Mouse (Mus musculus): ENCODE measurements around the gene Cldn6. TPM values are rescaled to one million over a fixed set of nuclear protein-coding genes. Genes with fewer than 3 reads are reported as not detected.

Cldn6 gene
- polyA plus RNA-seq, 1 experiment: 0.11 TPM

DNA sequence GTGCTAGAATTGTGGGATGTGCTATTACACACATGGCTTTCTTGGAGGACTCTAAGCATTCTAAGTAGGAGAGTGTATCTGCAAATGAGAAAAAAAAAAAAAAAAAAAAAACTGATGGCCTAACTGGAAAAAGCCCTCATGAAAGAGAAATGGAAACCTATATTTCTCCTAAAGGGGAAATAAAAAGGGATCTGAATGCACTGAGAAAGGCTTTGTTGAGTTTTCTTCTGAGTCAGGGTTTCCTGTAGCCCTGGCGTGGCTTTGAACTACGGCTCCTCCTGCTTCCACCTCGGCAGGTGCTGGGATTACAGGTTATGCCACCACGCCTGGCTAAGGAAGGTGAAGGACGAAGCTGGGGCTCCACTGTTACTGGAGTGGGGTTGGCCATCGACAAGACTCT lies 25.0 kb upstream of the Cldn6 start:
- no peak for TF ChIP-seq POLR2A (IDR thresholded peaks at IDR 0.05; ENCODE audit: borderline replicate concordance, insufficient read depth, low read length)
- TF ChIP-seq CTCF (IDR thresholded peaks at IDR 0.05; ENCODE audit: borderline replicate concordance, insufficient read depth, low read depth, low read length): no peak

GRCm38 (mm10) chr17:23654410-23654809 lies 24.6 kb upstream of the Cldn6 start:
- TF ChIP-seq CTCF (IDR thresholded peaks at IDR 0.05; ENCODE audit: borderline replicate concordance, insufficient read depth, low read depth, low read length) (no peak), POLR2A (IDR thresholded peaks at IDR 0.05; ENCODE audit: borderline replicate concordance, insufficient read depth, low read length) (no peak)
- no peak for DNase-seq
- 47% methylated on average over 2 of the region's 2 CpGs for WGBS
- Histone ChIP-seq H3K27ac (ENCODE audit: insufficient read depth, low read length) (no peak overlapping the region), H3K4me1 (ENCODE audit: control insufficient read depth, insufficient read depth, low read length) (no peaks in the 10 kb centered on the region), H3K27me3 (ENCODE audit: control insufficient read depth, insufficient read depth, low read length) (no peaks in the 10 kb centered on the region), H3K4me3 (replicated peaks; ENCODE audit: insufficient read depth, low read depth, low read length) (no peak overlapping the region)

More for the DNA sequence above, 25.0 kb upstream of the Cldn6 start:
- Histone ChIP-seq H3K27me3 (ENCODE audit: control insufficient read depth, insufficient read depth, low read length) (no peaks in the 10 kb centered on the region), H3K4me3 (replicated peaks; ENCODE audit: insufficient read depth, low read depth, low read length) (no peak overlapping the region), H3K27ac (ENCODE audit: insufficient read depth, low read length) (no peak overlapping the region), H3K4me1 (ENCODE audit: control insufficient read depth, insufficient read depth, low read length) (no peaks in the 10 kb centered on the region)
- no peak for DNase-seq
- WGBS: 71% methylated on average over 6 of the region's 6 CpGs

- no peak for TF ChIP-seq CTCF (IDR thresholded peaks at IDR 0.05; ENCODE audit: borderline replicate concordance, insufficient read depth, low read depth, low read length)
- TF ChIP-seq POLR2A (IDR thresholded peaks at IDR 0.05; ENCODE audit: borderline replicate concordance, insufficient read depth, low read length): no peak
- Histone ChIP-seq H3K4me1 (ENCODE audit: control insufficient read depth, insufficient read depth, low read length) (peaks cover 4% of the 10 kb centered on the region; the same call in 1 of the 2 replicates), H3K4me3 (replicated peaks; ENCODE audit: insufficient read depth, low read depth, low read length) (no peak overlapping the region), H3K27ac (ENCODE audit: insufficient read depth, low read length) (no peak overlapping the region), H3K27me3 (ENCODE audit: control insufficient read depth, insufficient read depth, low read length) (no peaks in the 10 kb centered on the region; the same call in 1 of the 2 replicates)
- WGBS: 84% methylated on average over 3 of the region's 3 CpGs
- no peak for DNase-seq
Observed at GRCm38 (mm10) chr17:23658450-23658849, 20.6 kb upstream of the Cldn6 start.

DNA sequence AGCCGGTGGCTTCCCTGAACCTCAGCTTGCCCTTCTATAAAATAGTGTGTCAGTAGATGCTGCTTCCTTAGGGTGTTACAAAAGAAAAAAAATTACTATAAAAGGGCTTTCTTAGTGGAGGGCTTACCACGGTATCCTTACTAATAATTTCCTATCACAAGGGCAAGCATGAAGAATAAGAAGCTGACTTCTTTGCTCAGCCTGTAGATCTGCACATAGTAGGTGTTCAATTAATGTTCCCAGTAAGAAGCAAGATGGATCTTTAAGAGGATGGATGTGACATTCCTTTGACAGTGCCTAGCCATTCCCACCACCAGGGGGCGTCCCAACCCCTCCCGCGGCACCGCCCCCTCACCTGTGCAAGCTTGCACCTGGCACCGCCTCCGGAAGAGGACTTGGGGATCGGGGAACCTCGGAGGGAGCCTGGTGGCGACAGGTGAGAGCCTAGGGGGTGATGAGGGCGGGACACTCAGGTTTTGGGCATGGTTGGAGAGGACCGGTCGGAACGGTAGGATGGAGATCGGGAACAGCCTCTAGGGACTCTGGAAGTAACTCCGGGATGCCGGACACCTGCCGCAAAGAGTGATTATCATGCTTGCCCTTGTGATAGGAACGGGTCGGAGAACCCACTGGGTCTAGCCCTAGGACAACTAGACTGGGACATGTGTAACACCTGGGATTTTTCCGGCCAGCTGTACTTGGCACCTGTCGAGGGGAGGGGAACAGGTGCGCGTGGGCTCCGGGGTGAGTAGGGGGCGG lies 18.8 kb upstream of the Cldn6 start, which contains the start of gene Bicdl2:
Gene Bicdl2 (plus strand): TSS at position 390 of the 759 bp plus-strand sequence.
- no peak within 1 kb of the TSS for H3K27ac ChIP-seq (ENCODE audit: insufficient read depth, low read length)
- peak; percentile 47 to 58 for DNase-seq
- no peaks in the 10 kb centered on the region; the same call in 1 of the 2 replicates for H3K27me3 ChIP-seq (ENCODE audit: control insufficient read depth, insufficient read depth, low read length)
- H3K4me1 ChIP-seq (ENCODE audit: control insufficient read depth, insufficient read depth, low read length): peaks cover 4% of the 10 kb centered on the region; the same call in 1 of the 2 replicates
- H3K4me3 ChIP-seq (replicated peaks; ENCODE audit: insufficient read depth, low read depth, low read length): peak within 1 kb of the TSS; percentile 47
- TF ChIP-seq CTCF (IDR thresholded peaks at IDR 0.05; ENCODE audit: borderline replicate concordance, insufficient read depth, low read depth, low read length) (peak; percentile 70; the same call in 1 of the 2 replicates), POLR2A (IDR thresholded peaks at IDR 0.05; ENCODE audit: borderline replicate concordance, insufficient read depth, low read length) (no peak)
- WGBS: 7% methylated on average over 27 of the region's 27 CpGs

DNA sequence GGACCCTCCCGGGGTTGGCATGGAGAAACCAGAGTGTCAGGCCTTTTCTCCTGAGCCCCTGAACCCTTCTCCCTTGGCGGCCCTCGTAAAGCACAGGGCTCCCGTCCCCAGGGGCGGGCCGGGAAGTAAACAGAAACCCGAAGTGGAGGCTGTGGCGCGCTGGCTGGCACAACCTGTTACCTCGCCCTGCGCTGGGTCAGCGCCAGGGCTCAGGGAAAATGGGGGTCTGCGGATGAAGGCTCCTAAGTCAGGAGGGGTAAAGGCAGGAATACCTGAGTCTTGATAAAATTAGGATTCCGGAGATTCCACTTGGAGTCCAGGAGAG lies 18.2 kb upstream of the Cldn6 start:
- H3K4me1 ChIP-seq (ENCODE audit: control insufficient read depth, insufficient read depth, low read length): peaks cover 4% of the 10 kb centered on the region; the same call in 1 of the 2 replicates
- DNase-seq: no peak
- no peak for TF ChIP-seq POLR2A (IDR thresholded peaks at IDR 0.05; ENCODE audit: borderline replicate concordance, insufficient read depth, low read length)
- no peak for TF ChIP-seq CTCF (IDR thresholded peaks at IDR 0.05; ENCODE audit: borderline replicate concordance, insufficient read depth, low read depth, low read length)
- H3K27me3 ChIP-seq (ENCODE audit: control insufficient read depth, insufficient read depth, low read length): no peaks in the 10 kb centered on the region; the same call in 1 of the 2 replicates
- 3% methylated on average over 14 of the region's 14 CpGs for WGBS
- H3K27ac ChIP-seq (ENCODE audit: insufficient read depth, low read length): no peak overlapping the region
- no peak overlapping the region for H3K4me3 ChIP-seq (replicated peaks; ENCODE audit: insufficient read depth, low read depth, low read length)

- Histone ChIP-seq H3K27ac (ENCODE audit: insufficient read depth, low read length) (no peak overlapping the region), H3K4me3 (replicated peaks; ENCODE audit: insufficient read depth, low read depth, low read length) (no peak overlapping the region), H3K4me1 (ENCODE audit: control insufficient read depth, insufficient read depth, low read length) (peaks cover 4% of the 10 kb centered on the region; the same call in 1 of the 2 replicates), H3K27me3 (ENCODE audit: control insufficient read depth, insufficient read depth, low read length) (no peaks in the 10 kb centered on the region; the same call in 1 of the 2 replicates)
- peak in 1 of 2 experiments; percentile 22 for DNase-seq
- WGBS: 2% methylated on average over 9 of the region's 9 CpGs
- TF ChIP-seq CTCF (IDR thresholded peaks at IDR 0.05; ENCODE audit: borderline replicate concordance, insufficient read depth, low read depth, low read length) (0 out of 2 replicates have a peak, but pooled peaks have one; percentile 30), POLR2A (IDR thresholded peaks at IDR 0.05; ENCODE audit: borderline replicate concordance, insufficient read depth, low read length) (no peak)
Observed at GRCm38 (mm10) chr17:23661526-23661925, 17.5 kb upstream of the Cldn6 start.

- peak; percentile 33 to 46 for DNase-seq
- peaks cover 4% of the 10 kb centered on the region; the same call in 1 of the 2 replicates for H3K4me1 ChIP-seq (ENCODE audit: control insufficient read depth, insufficient read depth, low read length)
- 14% methylated on average over 5 of the region's 5 CpGs for WGBS
- TF ChIP-seq POLR2A (IDR thresholded peaks at IDR 0.05; ENCODE audit: borderline replicate concordance, insufficient read depth, low read length) (no peak), CTCF (IDR thresholded peaks at IDR 0.05; ENCODE audit: borderline replicate concordance, insufficient read depth, low read depth, low read length) (peak; percentile 74; the same call in 1 of the 2 replicates)
- H3K27ac ChIP-seq (ENCODE audit: insufficient read depth, low read length): no peak overlapping the region
- no peak overlapping the region for H3K4me3 ChIP-seq (replicated peaks; ENCODE audit: insufficient read depth, low read depth, low read length)
- no peaks in the 10 kb centered on the region; the same call in 1 of the 2 replicates for H3K27me3 ChIP-seq (ENCODE audit: control insufficient read depth, insufficient read depth, low read length)
Observed at GRCm38 (mm10) chr17:23664556-23665021, 14.5 kb upstream of the Cldn6 start.

All from cerebellum, adult 2 months (tissue).